Mouse (Mus musculus) adrenal gland, adult 8-10 months (tissue): ENCODE data around the gene Uqcc1. TPM values are rescaled to one million over a fixed set of nuclear protein-coding genes. Genes with fewer than 3 reads are reported as not detected.

ENCODE experiments used
- DNase-seq: peaks from one replicate; pipeline ENCODE4 v3.0.0; 2022
- total RNA-seq, 4 experiments: library from RNA; stranded (reverse); gene quantifications; 2 replicates each; pipeline ENCODE4 v1.2.4; 2022

The Uqcc1 gene
- total RNA-seq, 4 experiments from 2014 or later, result 123 to 147 (median 135) TPM

- DNase-seq, result no peak
Observed at GRCm38 (mm10) chr2:155812637-155813036, 117.5 kb downstream of the Uqcc1 start.

GRCm38 (mm10) chr2:155811821-155812396, 118.2 kb downstream of the Uqcc1 start:
- DNase-seq, result no peak

GRCm38 (mm10) chr2:155809620-155810019, 120.5 kb downstream of the Uqcc1 start:
- peak; percentile 81 for DNase-seq

- DNase-seq, result no peak
Observed at GRCm38 (mm10) chr2:155807408-155807807, 122.7 kb downstream of the Uqcc1 start.

- peak; percentile 93 for DNase-seq
Observed at GRCm38 (mm10) chr2:155806548-155806947, 123.6 kb downstream of the Uqcc1 start.

- DNase-seq, result no peak
Observed at GRCm38 (mm10) chr2:155805925-155806255, 124.2 kb downstream of the Uqcc1 start.

- DNase-seq, result peak; percentile 84
Observed at GRCm38 (mm10) chr2:155805231-155805924, 124.7 kb downstream of the Uqcc1 start.

- DNase-seq, result no peak
Observed at GRCm38 (mm10) chr2:155804053-155804452, 126.1 kb downstream of the Uqcc1 start.

- no peak for DNase-seq
Observed at GRCm38 (mm10) chr2:155802761-155803160, 127.3 kb downstream of the Uqcc1 start.

GRCm38 (mm10) chr2:155798613-155799012, 131.5 kb downstream of the Uqcc1 start:
- DNase-seq, result no peak

Other genes with a start within 250 kb of the Uqcc1 start
- gene Trpc4ap, start 237.9 kb downstream of the Uqcc1 start, total RNA-seq, result 100 to 1,000 TPM; 137 to 164 (median 150) TPM
- gene Edem2, start 200.8 kb downstream of the Uqcc1 start, total RNA-seq, result 10 to 100 TPM; 41.1 to 65.1 (median 54.5) TPM
- not detected for gene Gm17581, start 194.4 kb downstream of the Uqcc1 start, total RNA-seq
- gene Procr, start 179.2 kb downstream of the Uqcc1 start, total RNA-seq, result 10 to 100 TPM; 26.6 to 47.2 (median 39.0) TPM
- 1 to 10 TPM; 1.2 to 4.5 (median 2.6) TPM for gene Mmp24, start 155.0 kb downstream of the Uqcc1 start, total RNA-seq
- gene BC029722, start 110.9 kb downstream of the Uqcc1 start, total RNA-seq, result 100 to 1,000 TPM; 285 to 331 (median 289) TPM
- gene Eif6, start 103.4 kb downstream of the Uqcc1 start, total RNA-seq, result 100 to 1,000 TPM; 139 to 179 (median 160) TPM
- gene Fam83c, start 95.5 kb downstream of the Uqcc1 start, total RNA-seq, result under 1 TPM in 3 of 4 experiments, not detected in 1; 0.06 to 0.15 (median 0.10) TPM
- gene Gm15557, start 10.4 kb upstream of the Uqcc1 start, total RNA-seq, result not detected
- gene Gdf5, start 15.1 kb upstream of the Uqcc1 start, total RNA-seq, result under 1 TPM; 0.18 to 0.77 (median 0.48) TPM
- 10 to 100 TPM; 12.6 to 27.5 (median 19.7) TPM for gene Cep250, start 26.1 kb upstream of the Uqcc1 start, total RNA-seq
- gene 6430550D23Rik, start 77.7 kb upstream of the Uqcc1 start, total RNA-seq, result 1 to 10 TPM; 1.3 to 6.1 (median 3.5) TPM
- 100 to 1,000 TPM; 207 to 250 (median 232) TPM for gene Ergic3, start 77.7 kb upstream of the Uqcc1 start, total RNA-seq
- not detected for gene Fer1l4, start 122.6 kb upstream of the Uqcc1 start, total RNA-seq
- gene Spag4, start 134.9 kb upstream of the Uqcc1 start, total RNA-seq, result 1 to 10 TPM; 2.2 to 7.1 (median 4.4) TPM
- 10 to 100 TPM; 45.5 to 63.4 (median 53.0) TPM for gene Cpne1, start 181.7 kb upstream of the Uqcc1 start, total RNA-seq
- 10 to 100 TPM; 18.9 to 39.2 (median 28.6) TPM for gene Rbm12, start 181.7 kb upstream of the Uqcc1 start, total RNA-seq
- gene Gm28036, start 196.8 kb upstream of the Uqcc1 start, total RNA-seq, result 10 to 100 TPM; 18.9 to 32.6 (median 24.2) TPM
- 100 to 1,000 TPM; 238 to 388 (median 304) TPM for gene Romo1, start 213.7 kb upstream of the Uqcc1 start, total RNA-seq
- gene Nfs1, start 213.9 kb upstream of the Uqcc1 start, total RNA-seq, result 100 to 1,000 TPM in 2 of 4 experiments, 10 to 100 TPM in 2; 93.4 to 102 (median 100) TPM
- gene Rbm39, start 249.9 kb upstream of the Uqcc1 start, total RNA-seq, result 100 to 1,000 TPM; 313 to 619 (median 423) TPM